Mouse (Mus musculus): Measurements from ENCODE around the gene Odf3l1. TPM values are rescaled to one million over a fixed set of nuclear protein-coding genes. Genes with fewer than 3 reads are reported as not detected.

Odf3l1 gene
- polyA plus RNA-seq, 1 experiment from 2014 or later, result 0.57 TPM

- WGBS, result 78% methylated on average over 5 of the region's 5 CpGs
- ATAC-seq (ENCODE audit: low FRiP score, low TSS enrichment) (no peak), DNase-seq (ENCODE audit: low spot score) (no peak)
- H3K27ac ChIP-seq (replicated peaks), result no peak overlapping the region
- H3K4me1 ChIP-seq (replicated peaks; ENCODE audit: control insufficient read depth, insufficient read depth), result peaks cover 11% of the 10 kb centered on the region
- TF ChIP-seq CTCF (IDR thresholded peaks at IDR 0.05; ENCODE audit: low read depth) (no peak), EP300 (optimal IDR thresholded peaks at IDR 0.05) (no peak)
- H3K36me3 ChIP-seq (ENCODE audit: control insufficient read depth, insufficient read depth, low read length), result no peaks in the 10 kb centered on the region
- no peaks in the 10 kb centered on the region for H3K9me3 ChIP-seq (ENCODE audit: control insufficient read depth, low read length)
- no peak overlapping the region for H3K4me3 ChIP-seq (ENCODE audit: low read depth, low read length)
- no peak overlapping the region for H3K9ac ChIP-seq (ENCODE audit: low read length)
- H3K4me2 ChIP-seq (replicated peaks; ENCODE audit: low read depth), result no peak overlapping the region
- no peaks in the 10 kb centered on the region for H3K27me3 ChIP-seq (ENCODE audit: control insufficient read depth, insufficient read depth, low read length)
These were observed 7.8 kb upstream of the Odf3l1 start for GRCm38 (mm10) chr9:56872105-56872903.

- Histone ChIP-seq H3K27me3 (ENCODE audit: control insufficient read depth, insufficient read depth, low read length) (no peaks in the 10 kb centered on the region), H3K27ac (replicated peaks) (peak overlapping the region; percentile 25; the same call in 1 of the 2 replicates), H3K9ac (ENCODE audit: low read length) (no peak overlapping the region), H3K4me1 (replicated peaks; ENCODE audit: control insufficient read depth, insufficient read depth) (peaks cover 13% of the 10 kb centered on the region), H3K4me3 (ENCODE audit: low read depth, low read length) (no peak overlapping the region), H3K9me3 (ENCODE audit: control insufficient read depth, low read length) (no peaks in the 10 kb centered on the region), H3K36me3 (ENCODE audit: control insufficient read depth, insufficient read depth, low read length) (no peaks in the 10 kb centered on the region), H3K4me2 (replicated peaks; ENCODE audit: low read depth) (no peak overlapping the region)
- ATAC-seq (ENCODE audit: low FRiP score, low TSS enrichment), result peak; percentile 3; the same call in 1 of the 2 replicates
- no peak for DNase-seq (ENCODE audit: low spot score)
- no peak for TF ChIP-seq EP300 (optimal IDR thresholded peaks at IDR 0.05)
- no peak for TF ChIP-seq CTCF (IDR thresholded peaks at IDR 0.05; ENCODE audit: low read depth)
- WGBS, result 29% methylated on average over 5 of the region's 5 CpGs
These were observed 6.7 kb upstream of the Odf3l1 start for GRCm38 (mm10) chr9:56871191-56871590.

- peak overlapping the region; percentile 25; the same call in 1 of the 2 replicates for H3K27ac ChIP-seq (replicated peaks)
These were observed 6.3 kb upstream of the Odf3l1 start for GRCm38 (mm10) chr9:56870778-56871177.

GRCm38 (mm10) chr9:56869552-56869951 lies 5.1 kb upstream of the Odf3l1 start:
- peaks cover 15% of the 10 kb centered on the region for H3K4me1 ChIP-seq (replicated peaks; ENCODE audit: control insufficient read depth, insufficient read depth)
- no peak for DNase-seq (ENCODE audit: low spot score)
- no peaks in the 10 kb centered on the region for H3K36me3 ChIP-seq (ENCODE audit: control insufficient read depth, insufficient read depth, low read length)
- H3K9me3 ChIP-seq (ENCODE audit: control insufficient read depth, low read length), result no peaks in the 10 kb centered on the region
- no peak overlapping the region for H3K27ac ChIP-seq (replicated peaks)
- WGBS, result 63% methylated on average over 13 of the region's 13 CpGs
- TF ChIP-seq EP300 (optimal IDR thresholded peaks at IDR 0.05) (no peak), CTCF (IDR thresholded peaks at IDR 0.05; ENCODE audit: low read depth) (no peak)
- H3K9ac ChIP-seq (ENCODE audit: low read length), result no peak overlapping the region
- H3K27me3 ChIP-seq (ENCODE audit: control insufficient read depth, insufficient read depth, low read length), result no peaks in the 10 kb centered on the region
- ATAC-seq (ENCODE audit: low FRiP score, low TSS enrichment), result no peak
- H3K4me2 ChIP-seq (replicated peaks; ENCODE audit: low read depth), result no peak overlapping the region
- H3K4me3 ChIP-seq (ENCODE audit: low read depth, low read length), result no peak overlapping the region

More at GRCm38 (mm10) chr9:56870778-56871177, 6.3 kb upstream of the Odf3l1 start:
- no peak for TF ChIP-seq CTCF (IDR thresholded peaks at IDR 0.05; ENCODE audit: low read depth)
- TF ChIP-seq EP300 (optimal IDR thresholded peaks at IDR 0.05), result no peak
- Histone ChIP-seq H3K4me2 (replicated peaks; ENCODE audit: low read depth) (no peak overlapping the region), H3K9ac (ENCODE audit: low read length) (no peak overlapping the region), H3K4me3 (ENCODE audit: low read depth, low read length) (no peak overlapping the region), H3K36me3 (ENCODE audit: control insufficient read depth, insufficient read depth, low read length) (no peaks in the 10 kb centered on the region), H3K9me3 (ENCODE audit: control insufficient read depth, low read length) (no peaks in the 10 kb centered on the region), H3K4me1 (replicated peaks; ENCODE audit: control insufficient read depth, insufficient read depth) (peaks cover 15% of the 10 kb centered on the region), H3K27me3 (ENCODE audit: control insufficient read depth, insufficient read depth, low read length) (no peaks in the 10 kb centered on the region)
- WGBS, result 49% methylated on average over 10 of the region's 10 CpGs
- DNase-seq (ENCODE audit: low spot score) (no peak), ATAC-seq (ENCODE audit: low FRiP score, low TSS enrichment) (no peak)

GRCm38 (mm10) chr9:56868292-56868691 lies 3.8 kb upstream of the Odf3l1 start:
- Histone ChIP-seq H3K4me1 (replicated peaks; ENCODE audit: control insufficient read depth, insufficient read depth) (peaks cover 18% of the 10 kb centered on the region), H3K36me3 (ENCODE audit: control insufficient read depth, insufficient read depth, low read length) (no peaks in the 10 kb centered on the region), H3K27ac (replicated peaks) (peak overlapping the region; percentile 74), H3K9me3 (ENCODE audit: control insufficient read depth, low read length) (no peaks in the 10 kb centered on the region), H3K4me2 (replicated peaks; ENCODE audit: low read depth) (peak overlapping the region; percentile 65), H3K27me3 (ENCODE audit: control insufficient read depth, insufficient read depth, low read length) (no peaks in the 10 kb centered on the region), H3K4me3 (ENCODE audit: low read depth, low read length) (no peak overlapping the region; the same call in 1 of the 2 replicates), H3K9ac (ENCODE audit: low read length) (peak overlapping the region; percentile 52)
- DNase-seq (ENCODE audit: low spot score), result peak; percentile 65
- WGBS, result 12% methylated on average over 6 of the region's 6 CpGs
- peak; percentile 53 for ATAC-seq (ENCODE audit: low FRiP score, low TSS enrichment)
- TF ChIP-seq CTCF (IDR thresholded peaks at IDR 0.05; ENCODE audit: low read depth) (no peak), EP300 (optimal IDR thresholded peaks at IDR 0.05) (no peak)

GRCm38 (mm10) chr9:56866430-56866829 lies 2.0 kb upstream of the Odf3l1 start:
- no peaks in the 10 kb centered on the region for H3K9me3 ChIP-seq (ENCODE audit: control insufficient read depth, low read length)
- ATAC-seq (ENCODE audit: low FRiP score, low TSS enrichment) (no peak), DNase-seq (ENCODE audit: low spot score) (no peak)
- H3K9ac ChIP-seq (ENCODE audit: low read length), result peak overlapping the region; percentile 65
- WGBS, result 50% methylated on average over 5 of the region's 5 CpGs
- peak overlapping the region; percentile 49 for H3K4me3 ChIP-seq (ENCODE audit: low read depth, low read length)
- H3K36me3 ChIP-seq (ENCODE audit: control insufficient read depth, insufficient read depth, low read length), result no peaks in the 10 kb centered on the region
- no peak for TF ChIP-seq EP300 (optimal IDR thresholded peaks at IDR 0.05)
- no peak for TF ChIP-seq CTCF (IDR thresholded peaks at IDR 0.05; ENCODE audit: low read depth)
- H3K4me1 ChIP-seq (replicated peaks; ENCODE audit: control insufficient read depth, insufficient read depth), result peaks cover 20% of the 10 kb centered on the region
- H3K27ac ChIP-seq (replicated peaks), result peak overlapping the region; percentile 73
- peak overlapping the region; percentile 65 for H3K4me2 ChIP-seq (replicated peaks; ENCODE audit: low read depth)
- H3K27me3 ChIP-seq (ENCODE audit: control insufficient read depth, insufficient read depth, low read length), result no peaks in the 10 kb centered on the region

Measured in stomach, postnatal 0 days (tissue).